Mouse (Mus musculus) CH12.LX (cell line): ENCODE measurements around the gene Pex12. TPM values are rescaled to one million over a fixed set of nuclear protein-coding genes. Genes with fewer than 3 reads are reported as not detected.

Experiments
- DNase-seq: peaks from one replicate; pipeline ENCODE4 v3.0.0-alpha.2; 2013; ENCODE audit errors: extremely low read depth
- H3K27ac ChIP-seq: 2 replicates; pipeline ENCODE4 v1.5.1; 2012; ENCODE audit warnings: low read depth, mild to moderate bottlenecking, control low read depth, moderate library complexity; ENCODE audit not compliant: insufficient read depth
- H3K27me3 ChIP-seq: replicated peaks from 2 replicates; pipeline ENCODE3; 2012; ENCODE audit warnings: inconsistent platforms
- H3K36me3 ChIP-seq, 2 experiments: replicated peaks in 1 of 2; 2 replicates each; pipeline versions ENCODE3 to v1.6.1; 2012; ENCODE audit warnings: inconsistent platforms in 1 of 2, low read length in 1 of 2, mild to moderate bottlenecking in 1 of 2, mixed read lengths in 1 of 2, moderate library complexity in 1 of 2; ENCODE audit not compliant: control insufficient read depth in 1 of 2, insufficient read depth in 1 of 2
- H3K4me1 ChIP-seq, 2 experiments: 2 replicates each; pipeline ENCODE4 v1.6.1; 2012; ENCODE audit warnings: inconsistent platforms in 1 of 2, moderate library complexity in 1 of 2; ENCODE audit not compliant: insufficient read depth in 2 of 2, control insufficient read depth in 1 of 2
- H3K4me2 ChIP-seq: 2 replicates; pipeline ENCODE4 v1.6.1; 2012; ENCODE audit warnings: low read depth, mild to moderate bottlenecking, control low read depth; ENCODE audit not compliant: poor library complexity, insufficient read depth, severe bottlenecking
- H3K4me3 ChIP-seq, 3 experiments: fragments of 150-350 bp in 1 of 3; sonication (generic) in 1 of 3; replicated peaks in 1 of 3; 2 replicates each; pipeline versions ENCODE3 to v1.5.1; 2011 to 2012; ENCODE audit warnings: low read depth in 2 of 3, low read length in 2 of 3, mild to moderate bottlenecking in 2 of 3, moderate library complexity in 2 of 3, control low read depth in 1 of 3, improper control_type of control experiment in 1 of 3, inconsistent platforms in 1 of 3, mixed read lengths in 1 of 3; ENCODE audit not compliant: poor library complexity in 1 of 3
- H3K79me2 ChIP-seq: replicated peaks from 2 replicates; pipeline ENCODE4 v1.6.1; 2012; ENCODE audit warnings: mild to moderate bottlenecking, moderate library complexity; ENCODE audit not compliant: control insufficient read depth, poor library complexity, insufficient read depth, severe bottlenecking; ENCODE audit errors: extremely low read depth
- H3K9ac ChIP-seq: 2 replicates; pipeline ENCODE4 v1.6.1; 2012; ENCODE audit warnings: low read depth, mild to moderate bottlenecking, control low read depth, moderate library complexity; ENCODE audit not compliant: insufficient read depth
- H3K9me3 ChIP-seq: replicated peaks from 2 replicates; pipeline ENCODE3; 2012; ENCODE audit warnings: low read length, inconsistent platforms, mixed read lengths
- BHLHE40 ChIP-seq: IDR thresholded peaks from 2 replicates; pipeline ENCODE4 v1.6.1; 2011; ENCODE audit warnings: mild to moderate bottlenecking, low read depth, low read length, improper control_type of control experiment
- CHD1 ChIP-seq: IDR thresholded peaks from 2 replicates; pipeline ENCODE4 v1.6.1; 2012; ENCODE audit warnings: low read depth, low read length, improper control_type of control experiment, inconsistent platforms
- CHD2 ChIP-seq: IDR thresholded peaks from 2 replicates; pipeline ENCODE4 v1.6.1; 2011; ENCODE audit warnings: low read length, improper control_type of control experiment
- CTCF ChIP-seq, 2 experiments: IDR thresholded peaks in 1 of 2; conservative IDR thresholded peaks in 1 of 2; 2 replicates each; pipeline ENCODE4 v1.5.1; 2011 to 2012; ENCODE audit warnings: low read depth in 2 of 2, low read length in 2 of 2, improper control_type of control experiment in 1 of 2, inconsistent platforms in 1 of 2, mild to moderate bottlenecking in 1 of 2, moderate library complexity in 1 of 2
- E2F4 ChIP-seq: IDR thresholded peaks from 2 replicates; pipeline ENCODE4 v1.6.1; 2011; ENCODE audit warnings: low read depth, low read length, improper control_type of control experiment; ENCODE audit not compliant: insufficient replicate concordance
- ELF1 ChIP-seq: IDR thresholded peaks from 2 replicates; pipeline ENCODE4 v1.6.1; 2014; ENCODE audit warnings: low read depth, mild to moderate bottlenecking, inconsistent platforms, low read length, improper control_type of control experiment
- EP300 ChIP-seq: IDR thresholded peaks from 2 replicates; pipeline ENCODE4 v1.6.1; 2011; ENCODE audit warnings: low read length, improper control_type of control experiment
- ETS1 ChIP-seq: conservative IDR thresholded peaks from 2 replicates; pipeline ENCODE4 v1.6.1; 2012; ENCODE audit warnings: low read depth, mild to moderate bottlenecking, inconsistent platforms, low read length, improper control_type of control experiment, moderate library complexity
- GABPA ChIP-seq: IDR thresholded peaks from 2 replicates; pipeline ENCODE4 v1.6.1; 2012; ENCODE audit warnings: low read depth, low read length, improper control_type of control experiment, inconsistent platforms; ENCODE audit not compliant: insufficient replicate concordance
- HCFC1 ChIP-seq: IDR thresholded peaks from 2 replicates; pipeline ENCODE4 v1.6.1; 2012; ENCODE audit warnings: low read depth, mild to moderate bottlenecking, inconsistent platforms, low read length, improper control_type of control experiment
- IRF4 ChIP-seq: IDR thresholded peaks from 2 replicates; pipeline ENCODE4 v1.6.1; 2014; ENCODE audit warnings: low read depth, mild to moderate bottlenecking, inconsistent platforms, low read length, improper control_type of control experiment
- JUN ChIP-seq: IDR thresholded peaks from 2 replicates; pipeline ENCODE4 v1.6.1; 2011; ENCODE audit warnings: low read depth, mild to moderate bottlenecking, low read length, improper control_type of control experiment, moderate library complexity; ENCODE audit not compliant: insufficient read depth
- JUND ChIP-seq: conservative IDR thresholded peaks from 2 replicates; pipeline ENCODE4 v1.6.1; 2011; ENCODE audit warnings: low read depth, low read length, improper control_type of control experiment
- KAT2A ChIP-seq: IDR thresholded peaks from 2 replicates; pipeline ENCODE4 v1.6.1; 2012; ENCODE audit warnings: low read length, improper control_type of control experiment, inconsistent platforms; ENCODE audit not compliant: insufficient replicate concordance
- MAFK ChIP-seq: IDR thresholded peaks from 2 replicates; pipeline ENCODE4 v1.6.1; 2011; ENCODE audit warnings: low read length, improper control_type of control experiment; ENCODE audit not compliant: insufficient replicate concordance
- MAX ChIP-seq: IDR thresholded peaks from 2 replicates; pipeline ENCODE4 v1.6.1; 2011; ENCODE audit warnings: low read length, improper control_type of control experiment
- MAZ ChIP-seq: IDR thresholded peaks from 2 replicates; pipeline ENCODE4 v1.6.1; 2012; ENCODE audit warnings: low read depth, mild to moderate bottlenecking, inconsistent platforms, low read length, improper control_type of control experiment, moderate library complexity
- MEF2A ChIP-seq: IDR thresholded peaks from 2 replicates; pipeline ENCODE4 v1.6.1; 2014; ENCODE audit warnings: low read depth, mild to moderate bottlenecking, inconsistent platforms, low read length, improper control_type of control experiment, borderline replicate concordance
- MXI1 ChIP-seq: IDR thresholded peaks from 2 replicates; pipeline ENCODE4 v1.6.1; 2011; ENCODE audit warnings: mild to moderate bottlenecking, low read depth, low read length, improper control_type of control experiment
- MYC ChIP-seq: IDR thresholded peaks from 2 replicates; pipeline ENCODE4 v1.6.1; 2011; ENCODE audit warnings: low read depth, mild to moderate bottlenecking, improper control_type of control experiment, low read length
- NELFE ChIP-seq: IDR thresholded peaks from 2 replicates; pipeline ENCODE4 v1.6.1; 2011; ENCODE audit warnings: low read depth, low read length, improper control_type of control experiment
- NRF1 ChIP-seq: IDR thresholded peaks from 2 replicates; pipeline ENCODE4 v1.6.1; 2014; ENCODE audit warnings: low read depth, mild to moderate bottlenecking, inconsistent platforms, low read length, improper control_type of control experiment, moderate library complexity
- PAX5 ChIP-seq: IDR thresholded peaks from 2 replicates; pipeline ENCODE4 v1.6.1; 2012; ENCODE audit warnings: low read length, inconsistent platforms, mixed read lengths
- POLR2A ChIP-seq: IDR thresholded peaks from 2 replicates; pipeline ENCODE4 v1.6.1; 2011; ENCODE audit warnings: low read depth, mild to moderate bottlenecking, improper control_type of control experiment, low read length
- POLR2AphosphoS2 ChIP-seq: IDR thresholded peaks from 2 replicates; pipeline ENCODE4 v1.6.1; 2011; ENCODE audit warnings: low read depth, low read length, improper control_type of control experiment
- RAD21 ChIP-seq: IDR thresholded peaks from 2 replicates; pipeline ENCODE4 v1.6.1; 2011; ENCODE audit warnings: low read depth, mild to moderate bottlenecking, low read length, improper control_type of control experiment, moderate library complexity
- RCOR1 ChIP-seq: conservative IDR thresholded peaks from 2 replicates; pipeline ENCODE4 v1.6.1; 2012; ENCODE audit warnings: low read depth, mild to moderate bottlenecking, inconsistent platforms, low read length, improper control_type of control experiment
- SIN3A ChIP-seq: IDR thresholded peaks from 2 replicates; pipeline ENCODE4 v1.6.1; 2012; ENCODE audit warnings: low read length, improper control_type of control experiment, inconsistent platforms
- SMC3 ChIP-seq: IDR thresholded peaks from 2 replicates; pipeline ENCODE4 v1.6.1; 2011; ENCODE audit warnings: low read depth, low read length, improper control_type of control experiment
- TBP ChIP-seq: conservative IDR thresholded peaks from 2 replicates; pipeline ENCODE4 v1.6.1; 2011; ENCODE audit warnings: low read depth, low read length, improper control_type of control experiment
- TCF12 ChIP-seq: IDR thresholded peaks from 2 replicates; pipeline ENCODE4 v1.6.1; 2014; ENCODE audit warnings: low read depth, mild to moderate bottlenecking, inconsistent platforms, low read length, improper control_type of control experiment
- UBTF ChIP-seq: IDR thresholded peaks from 2 replicates; pipeline ENCODE4 v1.6.1; 2012; ENCODE audit warnings: low read depth, mild to moderate bottlenecking, inconsistent platforms, low read length, improper control_type of control experiment, moderate library complexity
- USF1 ChIP-seq: IDR thresholded peaks from 2 replicates; pipeline ENCODE4 v1.6.1; 2014; ENCODE audit warnings: low read depth, mild to moderate bottlenecking, inconsistent platforms, low read length, improper control_type of control experiment
- USF2 ChIP-seq: conservative IDR thresholded peaks from 2 replicates; pipeline ENCODE4 v1.6.1; 2011; ENCODE audit warnings: low read depth, low read length, improper control_type of control experiment
- ZC3H11A ChIP-seq: IDR thresholded peaks from 2 replicates; pipeline ENCODE4 v1.6.1; 2012; ENCODE audit warnings: low read depth, mild to moderate bottlenecking, inconsistent platforms, low read length, improper control_type of control experiment
- ZKSCAN1 ChIP-seq: IDR thresholded peaks from 2 replicates; pipeline ENCODE4 v1.6.1; 2012; ENCODE audit warnings: low read depth, inconsistent platforms, low read length, improper control_type of control experiment, borderline replicate concordance
- ZMIZ1 ChIP-seq: IDR thresholded peaks from 2 replicates; pipeline ENCODE4 v1.6.1; 2012; ENCODE audit warnings: low read depth, mild to moderate bottlenecking, inconsistent platforms, low read length, improper control_type of control experiment
- ZNF384 ChIP-seq: IDR thresholded peaks from 2 replicates; pipeline ENCODE4 v1.6.1; 2012; ENCODE audit warnings: low read depth, low read length, improper control_type of control experiment, inconsistent platforms
- dilution Hi-C: fragments of 300-500 bp; cut with MboI; formaldehyde crosslinking; loops from 2 replicates; pipeline ENCODE4 v1.14.3; 2020; ENCODE audit warnings: low sequenced_read_pairs; ENCODE audit not compliant: extremely low pct_unique_long_range_greater_than_20kb, extremely low pct_ligation_motif_present
- in situ Hi-C: fragments of 300-500 bp; cut with MboI; formaldehyde crosslinking; loops from 3 replicates; pipeline ENCODE4 v1.14.3; 2019; ENCODE audit warnings: low sequenced_read_pairs, low pct_ligation_motif_present, low pct_unique_long_range_greater_than_20kb, mixed read lengths
- polyA plus RNA-seq: library from polyadenylated mRNA; unstranded; fragments of >175 nt; gene quantifications from 2 replicates; pipeline ENCODE4 v1.2.1, GENCODE M21; 2012; ENCODE audit warnings: low read depth; ENCODE audit not compliant: insufficient read length
- total RNA-seq, 2 experiments: library from RNA; depleted of rRNA; stranded (reverse); fragments of 300-350 nt in 1 of 2; fragments of >200 nt in 1 of 2; gene quantifications; 2 replicates each; pipeline ENCODE4 v1.2.3; 2012 to 2014

Gene Pex12
- total and polyA plus RNA-seq, 3 experiments, result 8.2 to 30.7 (median 9.5) TPM

GRCm38 (mm10) chr11:83289633-83290032 is 12.8 kb downstream of the Pex12 start:
- Histone ChIP-seq H3K36me3 (peaks cover 0 to 10% of the 10 kb centered on the region in 2 experiments), H3K9ac (peak overlapping the region; percentile 93), H3K4me3 (peak overlapping the region in 1 of 3 experiments; percentile 26), H3K27ac (peak overlapping the region; percentile 88), H3K27me3 (no peaks in the 10 kb centered on the region), H3K9me3 (no peaks in the 10 kb centered on the region), H3K4me2 (peak overlapping the region; percentile 98), H3K4me1 (peaks cover 5 to 47% of the 10 kb centered on the region in 2 experiments; a peak in 3 of 4 replicates), H3K79me2 (peaks cover 37% of the 10 kb centered on the region)
- peak; percentile 85 for DNase-seq
- peak; percentile 75; the same call in 1 of the 2 replicates for TF ChIP-seq MEF2A
- no peak for TF ChIP-seq PAX5
- TF ChIP-seq RCOR1, result no peak
- TF ChIP-seq USF2, result no peak
- TF ChIP-seq ETS1, result peak; percentile 40
- TF ChIP-seq GABPA, result no peak
- no peak; the same call in 1 of the 2 replicates for TF ChIP-seq MAX
- TF ChIP-seq ZMIZ1, result no peak
- no peak; the same call in 1 of the 2 replicates for TF ChIP-seq MYC
- TF ChIP-seq ZKSCAN1, result no peak
- peak; percentile 46; the same call in 1 of the 2 replicates for TF ChIP-seq BHLHE40
- TF ChIP-seq SIN3A, result peak; percentile 20; the same call in 1 of the 2 replicates
- TF ChIP-seq TBP, result no peak
- TF ChIP-seq SMC3, result no peak
- no peak; the same call in 1 of the 2 replicates for TF ChIP-seq CHD1
- TF ChIP-seq UBTF, result no peak
- peak; percentile 61 for TF ChIP-seq JUN
- no peak for TF ChIP-seq RAD21
- peak; percentile 84 for TF ChIP-seq JUND
- peak; percentile 86 for TF ChIP-seq EP300
- TF ChIP-seq KAT2A, result no peak
- TF ChIP-seq ELF1, result no peak
- no peak for TF ChIP-seq ZC3H11A
- TF ChIP-seq POLR2AphosphoS2, result no peak
- TF ChIP-seq E2F4, result no peak
- TF ChIP-seq IRF4, result peak; percentile 94
- TF ChIP-seq ZNF384, result no peak
- no peak for TF ChIP-seq CHD2
- TF ChIP-seq NELFE, result peak; percentile 44; the same call in 1 of the 2 replicates
- TF ChIP-seq CTCF (conservative IDR thresholded peaks at IDR 0.05 in 1 of 2, IDR thresholded peaks at IDR 0.05 in 1 of 2; ENCODE audit: low read depth in 2 of 2, low read length in 2 of 2), result no peak
- no peak for TF ChIP-seq USF1
- no peak for TF ChIP-seq HCFC1
- TF ChIP-seq MAFK, result no peak
- no peak; the same call in 1 of the 2 replicates for TF ChIP-seq MAZ
- peak; percentile 53; the same call in 1 of the 2 replicates for TF ChIP-seq POLR2A
- TF ChIP-seq MXI1, result no peak
- no peak for TF ChIP-seq TCF12
- no peak for TF ChIP-seq NRF1
- in situ Hi-C loops, result no loop called here
- dilution Hi-C loops, result no loop called here
